Mouse (Mus musculus) embryonic facial prominence, embryonic 11.5 days (tissue): ENCODE measurements around the gene Ddx39b. TPM values are rescaled to one million over a fixed set of nuclear protein-coding genes. Genes with fewer than 3 reads are reported as not detected.

Experiments used
- ATAC-seq: fragments of 200-750 bp; cut with Nextera tagmentation; replicated peaks from 2 replicates; pipeline ENCODE4 v1.8.0; 2017; ENCODE audit warnings: low read depth; ENCODE audit not compliant: insufficient number of reproducible peaks, low FRiP score, low TSS enrichment
- DNase-seq: peaks from one replicate; pipeline ENCODE4 v3.0.0-alpha.2; 2015; ENCODE audit warnings: low spot score
- H3K27ac ChIP-seq: fragments of 300-500 bp; sonication (generic); replicated peaks from 2 replicates; pipeline ENCODE4 v1.5.1; 2014; ENCODE audit warnings: mild to moderate bottlenecking, low read depth, low read length, control low read depth
- H3K27me3 ChIP-seq: fragments of 300-500 bp; sonication (generic); 2 replicates; pipeline ENCODE4 v1.6.1; 2014; ENCODE audit warnings: mild to moderate bottlenecking, low read length, moderate library complexity, mixed read lengths; ENCODE audit not compliant: control insufficient read depth, insufficient read depth
- H3K36me3 ChIP-seq: fragments of 300-500 bp; sonication (generic); replicated peaks from 2 replicates; pipeline ENCODE4 v1.6.1; 2014; ENCODE audit warnings: low read depth, mild to moderate bottlenecking, low read length, moderate library complexity, mixed read lengths; ENCODE audit not compliant: control insufficient read depth, insufficient read depth
- H3K4me1 ChIP-seq: fragments of 300-500 bp; sonication (generic); 2 replicates; pipeline ENCODE4 v1.6.1; 2014; ENCODE audit warnings: low read length, mixed read lengths; ENCODE audit not compliant: control insufficient read depth, insufficient read depth
- H3K4me2 ChIP-seq: fragments of 300-500 bp; sonication (generic); 2 replicates; pipeline ENCODE4 v1.6.1; 2014; ENCODE audit warnings: low read depth, mild to moderate bottlenecking, control low read depth, low read length, moderate library complexity
- H3K4me3 ChIP-seq: fragments of 300-500 bp; sonication (generic); 2 replicates; pipeline ENCODE4 v1.5.1; 2014; ENCODE audit warnings: low read depth, low read length, control low read depth
- H3K9ac ChIP-seq: fragments of 300-500 bp; sonication (generic); replicated peaks from 2 replicates; pipeline ENCODE4 v1.6.1; 2014; ENCODE audit warnings: mild to moderate bottlenecking, control low read depth, low read length
- H3K9me3 ChIP-seq: fragments of 300-500 bp; sonication (generic); replicated peaks from 2 replicates; pipeline ENCODE4 v1.6.1; 2016; ENCODE audit warnings: mild to moderate bottlenecking, low read length, inconsistent platforms, mixed read lengths; ENCODE audit not compliant: control insufficient read depth
- WGBS: fragments of 180-500 bp; shearing (Covaris S2); extraction: QIAGEN DNeasy Blood & Tissue Kit; methylation state at CpG from one replicate; pipeline ENCODE4 v1.1.7; 2014; 5-methylcytosine and 5-hydroxymethylcytosine counted together
- polyA plus RNA-seq: library from polyadenylated mRNA; unstranded; fragments of >200 nt; fragmentation: Nextera tagmentation; extraction: Ambion mirVana; gene quantifications from 2 replicates; pipeline ENCODE4 v1.2.1, GENCODE M21; 2014

Gene Ddx39b
- polyA plus RNA-seq, 1 experiment from 2014 or later, result 664 TPM

- Histone ChIP-seq H3K36me3 (peaks cover 65% of the 10 kb centered on the region), H3K4me3 (no peak overlapping the region), H3K4me2 (no peak overlapping the region), H3K4me1 (no peaks in the 10 kb centered on the region; the same call in none of the 2 replicates), H3K27me3 (no peaks in the 10 kb centered on the region), H3K9ac (no peak overlapping the region), H3K27ac (no peak overlapping the region), H3K9me3 (no peaks in the 10 kb centered on the region)
- no peak for ATAC-seq
- no peak for DNase-seq
- WGBS, result 89% methylated on average over 3 of the region's 3 CpGs
Observed at GRCm38 (mm10) chr17:35250348-35251120, 9.0 kb downstream of the Ddx39b start.

- H3K4me3 ChIP-seq, result no peak overlapping the region
- no peaks in the 10 kb centered on the region; the same call in 1 of the 2 replicates for H3K4me1 ChIP-seq
- whole genome bisulfite sequencing, result 89% methylated on average over 15 of the region's 15 CpGs
- H3K36me3 ChIP-seq, result peaks cover 58% of the 10 kb centered on the region
- H3K27me3 ChIP-seq, result no peaks in the 10 kb centered on the region
- H3K9ac ChIP-seq, result no peak overlapping the region
- DNase-seq (no peak), ATAC-seq (no peak)
- H3K4me2 ChIP-seq, result no peak overlapping the region
- no peak overlapping the region for H3K27ac ChIP-seq
- no peaks in the 10 kb centered on the region for H3K9me3 ChIP-seq
Observed at GRCm38 (mm10) chr17:35251162-35251719, 9.7 kb downstream of the Ddx39b start.

DNA sequence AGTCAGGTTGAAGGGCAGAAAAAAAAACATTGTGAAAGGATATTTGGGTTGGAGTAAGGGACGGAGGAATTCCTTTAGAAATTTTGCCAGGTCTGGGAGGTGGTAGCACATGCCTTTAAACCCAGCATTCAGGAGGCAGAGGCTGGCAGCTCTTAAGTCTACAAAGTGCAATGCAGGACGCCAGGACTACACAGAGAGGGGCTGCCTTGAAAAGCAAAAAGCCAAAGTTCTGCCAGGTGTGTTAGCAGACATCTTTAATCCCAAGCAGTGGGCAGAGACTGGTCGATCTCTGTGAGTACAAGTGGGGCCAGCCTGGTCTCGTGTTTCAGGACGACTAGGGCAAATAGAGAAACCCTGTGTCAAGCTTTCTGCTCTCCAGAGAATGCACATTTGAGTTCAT lies 10.4 kb downstream of the Ddx39b start:
- no peak overlapping the region for H3K9ac ChIP-seq
- no peaks in the 10 kb centered on the region; the same call in 1 of the 2 replicates for H3K4me1 ChIP-seq
- WGBS, result 81% methylated on average over 5 of the region's 5 CpGs
- no peaks in the 10 kb centered on the region for H3K9me3 ChIP-seq
- no peak overlapping the region for H3K4me2 ChIP-seq
- no peak overlapping the region for H3K27ac ChIP-seq
- ATAC-seq (no peak), DNase-seq (no peak)
- no peaks in the 10 kb centered on the region for H3K27me3 ChIP-seq
- H3K36me3 ChIP-seq, result peaks cover 51% of the 10 kb centered on the region
- H3K4me3 ChIP-seq, result no peak overlapping the region

GRCm38 (mm10) chr17:35252619-35253292 lies 11.2 kb downstream of the Ddx39b start:
- Histone ChIP-seq H3K27me3 (no peaks in the 10 kb centered on the region), H3K4me2 (no peak overlapping the region), H3K9ac (no peak overlapping the region), H3K4me1 (no peaks in the 10 kb centered on the region), H3K36me3 (peaks cover 44% of the 10 kb centered on the region), H3K27ac (no peak overlapping the region), H3K4me3 (no peak overlapping the region), H3K9me3 (no peaks in the 10 kb centered on the region)
- ATAC-seq, result no peak
- 86% methylated on average over 18 of the region's 18 CpGs for WGBS
- no peak for DNase-seq

DNA sequence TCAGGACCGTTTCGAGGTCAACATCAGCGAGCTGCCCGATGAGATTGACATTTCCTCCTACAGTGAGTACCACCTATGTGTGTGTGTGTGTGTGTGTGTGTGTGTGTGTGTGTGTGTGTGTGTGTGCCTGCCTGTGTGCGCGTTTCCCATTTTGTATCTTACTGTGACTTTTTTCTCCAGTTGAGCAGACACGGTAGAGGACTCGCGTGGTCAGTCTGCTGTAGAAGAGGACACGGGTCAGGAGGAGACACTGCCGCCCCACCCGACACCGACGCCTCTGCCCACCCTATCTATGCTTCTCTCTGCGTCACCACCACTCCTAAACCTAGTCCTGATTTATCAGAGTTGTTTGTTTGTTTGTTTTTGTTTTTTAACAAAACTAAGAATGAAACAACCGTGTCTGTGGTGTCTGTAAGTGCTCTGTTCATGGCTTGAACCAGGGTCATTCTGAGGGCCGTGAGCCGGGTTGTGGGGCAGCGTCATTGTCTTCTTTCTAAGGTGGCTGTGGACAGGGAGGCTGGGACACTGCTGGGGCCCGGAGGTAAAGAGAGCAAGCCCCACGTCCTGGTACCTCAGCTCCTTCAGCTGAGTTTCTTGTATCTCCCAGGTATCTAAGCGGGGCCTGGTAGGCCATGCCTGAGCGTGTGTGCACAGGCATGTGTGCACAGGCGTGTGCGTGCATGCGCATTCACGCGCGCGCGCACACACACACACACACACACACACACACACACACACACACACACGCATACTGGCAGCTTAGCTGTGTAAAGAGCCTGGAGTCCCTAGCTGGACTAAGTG lies 11.9 kb downstream of the Ddx39b start:
- WGBS, result 90% methylated on average over 32 of the region's 32 CpGs
- no peaks in the 10 kb centered on the region for H3K9me3 ChIP-seq
- no peaks in the 10 kb centered on the region for H3K4me1 ChIP-seq
- H3K36me3 ChIP-seq, result peaks cover 42% of the 10 kb centered on the region
- no peak overlapping the region for H3K4me3 ChIP-seq
- ATAC-seq (0 out of 2 replicates have a peak, but pooled peaks have one; percentile 1), DNase-seq (no peak)
- no peak overlapping the region for H3K4me2 ChIP-seq
- H3K27ac ChIP-seq, result no peak overlapping the region
- H3K9ac ChIP-seq, result no peak overlapping the region
- H3K27me3 ChIP-seq, result no peaks in the 10 kb centered on the region

DNA sequence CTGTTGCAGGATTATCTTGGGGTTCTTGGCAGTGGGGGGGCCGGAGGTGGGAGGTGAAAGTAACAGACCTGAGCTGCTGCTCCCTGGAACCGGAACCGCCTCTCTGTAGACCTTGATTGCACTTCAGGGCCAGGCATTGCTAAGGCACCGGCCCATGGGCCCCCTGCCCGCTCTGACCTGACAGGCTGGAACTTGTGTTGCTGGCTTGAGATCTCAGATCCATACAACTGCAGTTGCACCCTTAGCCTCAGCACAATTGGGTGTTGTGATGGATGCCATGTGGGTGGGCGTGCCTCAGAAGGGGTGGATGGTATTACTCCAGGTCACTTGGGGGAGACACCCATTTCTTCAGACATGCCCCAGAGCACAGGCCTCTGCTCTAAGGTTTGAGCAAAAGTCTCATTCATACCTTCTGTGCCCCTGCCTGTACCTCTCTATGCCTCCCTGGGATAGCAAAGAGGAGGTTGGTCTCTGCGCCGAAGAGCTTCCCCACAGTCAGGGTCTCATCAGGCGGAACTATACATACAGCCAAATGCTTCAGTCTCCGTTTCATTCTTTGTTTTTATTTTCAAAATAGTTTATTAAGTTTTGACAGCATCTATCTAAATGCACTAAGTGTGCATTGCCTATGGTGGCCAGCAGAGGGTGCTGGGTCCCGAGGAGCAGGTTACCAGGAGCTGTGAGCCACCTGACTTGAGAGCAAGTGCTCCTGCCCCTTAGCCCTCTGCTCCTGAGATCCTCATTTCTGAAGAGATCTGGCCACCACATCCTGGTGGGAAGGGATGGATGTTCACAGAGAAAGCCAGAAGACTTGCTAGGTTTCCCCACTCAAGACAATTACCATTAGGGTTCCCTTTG lies 12.9 kb downstream of the Ddx39b start:
- DNase-seq (peak; percentile 51), ATAC-seq (peak; percentile 36; the same call in 1 of the 2 replicates)
- Histone ChIP-seq H3K27ac (no peak overlapping the region), H3K27me3 (no peaks in the 10 kb centered on the region), H3K4me2 (no peak overlapping the region), H3K36me3 (peaks cover 33% of the 10 kb centered on the region), H3K4me1 (no peaks in the 10 kb centered on the region), H3K9me3 (no peaks in the 10 kb centered on the region), H3K9ac (no peak overlapping the region), H3K4me3 (no peak overlapping the region)
- 60% methylated on average over 11 of the region's 11 CpGs for WGBS

- WGBS, result 63% methylated on average over 3 of the region's 3 CpGs
- no peaks in the 10 kb centered on the region for H3K27me3 ChIP-seq
- peaks cover 29% of the 10 kb centered on the region for H3K36me3 ChIP-seq
- no peak for DNase-seq
- no peaks in the 10 kb centered on the region for H3K9me3 ChIP-seq
- no peak overlapping the region for H3K27ac ChIP-seq
- no peak for ATAC-seq
- no peaks in the 10 kb centered on the region for H3K4me1 ChIP-seq
- H3K4me3 ChIP-seq, result no peak overlapping the region
- no peak overlapping the region for H3K9ac ChIP-seq
- H3K4me2 ChIP-seq, result no peak overlapping the region
Observed at GRCm38 (mm10) chr17:35255301-35255700, 13.8 kb downstream of the Ddx39b start.
